Mouse (Mus musculus): ENCODE results near the gene D17H6S53E. TPM values are rescaled to one million over a fixed set of nuclear protein-coding genes. Genes with fewer than 3 reads are reported as not detected.

Gene D17H6S53E
- total RNA-seq, 2 experiments from 2014 or later, result 1.7 TPM; not detected in 1

DNA sequence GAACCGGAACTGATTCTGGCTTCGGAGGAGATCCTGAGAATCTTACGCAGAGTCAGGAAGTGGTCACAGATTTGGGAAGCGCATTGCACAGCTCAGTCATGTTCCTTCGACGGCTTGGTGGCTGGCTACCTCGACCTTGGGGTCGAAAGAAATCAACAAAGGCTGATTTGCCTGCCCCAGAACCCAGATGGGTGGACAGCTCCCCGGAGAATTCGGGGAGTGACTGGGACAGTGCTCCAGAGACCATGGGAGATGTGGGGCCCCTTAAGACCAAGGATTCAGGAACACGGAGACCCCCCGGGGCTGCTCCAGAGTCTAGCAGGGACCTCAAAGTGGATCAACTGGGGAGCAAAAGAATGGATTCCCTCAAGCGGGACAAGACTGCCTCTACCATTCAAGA is 844 bp downstream of the D17H6S53E start:
- no peak for ATAC-seq (replicated peaks; ENCODE audit: low FRiP score, poor library complexity, severe bottlenecking)

DNA sequence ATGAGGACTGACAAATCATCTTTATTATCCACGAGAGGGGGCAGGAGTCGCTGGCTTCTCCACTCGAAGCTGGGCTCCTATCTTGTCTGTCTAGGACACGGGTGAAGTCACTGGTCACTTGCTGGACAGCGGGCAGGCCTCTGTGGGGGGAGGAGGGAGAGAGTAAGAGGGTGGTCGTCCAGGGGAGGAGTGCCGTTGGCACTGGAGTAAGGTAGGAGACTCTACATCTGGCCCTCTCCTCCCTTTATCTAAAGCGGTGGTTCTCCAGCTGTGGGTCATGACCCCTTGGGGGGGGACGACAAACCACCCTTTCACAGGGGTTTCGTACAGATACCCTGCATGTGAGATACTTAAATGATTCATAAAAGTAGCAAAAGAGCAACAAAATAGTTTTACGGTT is 2.8 kb downstream of the D17H6S53E start:
- no peak for ATAC-seq (replicated peaks; ENCODE audit: low FRiP score, poor library complexity, severe bottlenecking)

DNA sequence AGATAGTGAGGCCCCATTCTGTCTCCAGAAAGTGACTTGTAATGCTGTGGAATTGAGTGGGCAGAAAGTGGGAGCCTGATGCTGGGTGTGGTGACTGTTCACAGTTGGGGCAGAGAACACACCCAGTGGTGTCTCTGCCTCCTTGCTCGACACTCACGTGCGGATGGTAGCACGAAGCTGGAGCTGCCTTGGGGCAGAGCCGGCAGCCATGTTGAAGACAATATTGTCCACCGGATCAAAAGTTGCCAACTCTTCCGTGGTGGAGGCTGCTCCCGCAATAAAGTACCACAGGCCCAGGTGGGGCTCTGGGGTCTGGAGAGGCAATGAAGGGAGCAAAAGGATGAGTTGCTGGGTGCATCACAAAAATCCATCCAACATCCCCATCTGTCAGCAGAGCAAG is 4.9 kb downstream of the D17H6S53E start:
- ATAC-seq (replicated peaks; ENCODE audit: low FRiP score, poor library complexity, severe bottlenecking), result no peak

DNA sequence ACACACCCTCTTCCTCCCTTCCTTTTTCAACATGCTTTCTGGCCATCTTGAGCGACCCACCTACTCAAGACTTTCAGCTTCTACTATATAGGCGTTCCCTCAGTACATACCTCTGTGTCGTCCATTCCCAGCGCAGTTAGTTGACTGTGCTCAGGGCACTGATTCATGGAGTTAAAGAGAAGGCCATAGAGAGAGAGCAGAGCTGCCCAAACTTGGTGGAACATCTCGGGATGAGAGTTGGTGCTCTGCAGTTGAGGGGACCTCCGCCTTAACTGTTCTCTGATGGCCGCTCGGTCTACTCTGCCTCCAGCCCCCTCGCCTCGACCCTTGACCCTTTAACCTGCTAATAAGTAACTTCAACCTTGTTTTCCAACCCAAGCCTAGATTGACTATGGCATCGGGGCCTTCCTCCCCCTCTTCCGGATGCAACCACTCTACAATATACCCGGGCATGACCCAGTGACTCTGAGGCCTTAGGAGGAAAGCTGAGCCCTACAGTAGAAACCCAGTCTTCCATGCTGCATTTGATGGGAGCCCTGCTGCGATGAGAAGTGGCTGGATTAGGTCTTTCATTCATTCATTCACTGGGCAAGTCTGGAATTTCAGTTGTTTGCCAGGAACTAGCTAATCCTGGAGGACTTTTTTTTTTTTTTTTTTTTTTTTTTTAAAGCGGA is 5.5 kb downstream of the D17H6S53E start, which contains the start of gene Apom:
Apom (minus strand) TSS at position 551 of the 674 bp plus-strand sequence.
- ATAC-seq (replicated peaks; ENCODE audit: low FRiP score, poor library complexity, severe bottlenecking), result no peak

DNA sequence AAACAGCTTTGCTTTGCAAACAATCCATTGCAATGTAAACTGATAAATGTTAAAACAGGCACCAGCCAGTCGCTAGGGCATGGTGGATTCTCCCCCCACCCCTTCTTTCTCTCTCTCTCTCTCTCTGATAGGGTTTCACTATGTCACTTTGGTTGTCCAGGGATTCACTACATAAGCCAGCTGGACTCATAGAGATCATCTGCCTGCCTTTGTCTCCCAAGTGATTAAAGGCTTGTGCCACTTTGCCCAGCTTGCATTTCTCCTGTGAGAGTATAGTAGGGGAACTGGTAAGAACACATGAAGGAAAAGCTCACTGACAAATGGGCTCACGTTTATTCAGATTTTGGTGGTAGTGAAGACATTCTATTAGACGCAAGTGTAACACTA is 6.0 kb downstream of the D17H6S53E start:
- no peak for ATAC-seq (replicated peaks; ENCODE audit: low FRiP score, poor library complexity, severe bottlenecking)

DNA sequence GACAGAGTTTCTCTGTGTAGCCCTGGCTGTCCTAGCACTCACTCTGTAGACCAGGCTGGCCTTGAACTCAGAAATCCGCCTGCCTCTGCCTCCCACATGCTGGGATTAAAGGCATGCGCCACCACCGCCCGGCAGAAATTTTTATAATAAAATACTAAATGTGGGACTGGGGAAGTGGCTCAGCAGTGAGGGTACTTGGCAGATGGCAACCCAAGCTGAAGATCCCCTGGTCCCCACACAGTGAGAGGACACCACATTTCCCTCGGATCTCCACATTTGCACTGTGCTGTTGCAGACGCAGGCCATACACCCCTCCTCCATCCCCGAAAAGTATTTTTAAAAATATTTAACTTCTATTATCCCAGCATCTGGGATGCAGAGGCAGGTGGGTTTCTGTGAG is 7.3 kb downstream of the D17H6S53E start:
- no peak for ATAC-seq (replicated peaks; ENCODE audit: low FRiP score, poor library complexity, severe bottlenecking)

DNA sequence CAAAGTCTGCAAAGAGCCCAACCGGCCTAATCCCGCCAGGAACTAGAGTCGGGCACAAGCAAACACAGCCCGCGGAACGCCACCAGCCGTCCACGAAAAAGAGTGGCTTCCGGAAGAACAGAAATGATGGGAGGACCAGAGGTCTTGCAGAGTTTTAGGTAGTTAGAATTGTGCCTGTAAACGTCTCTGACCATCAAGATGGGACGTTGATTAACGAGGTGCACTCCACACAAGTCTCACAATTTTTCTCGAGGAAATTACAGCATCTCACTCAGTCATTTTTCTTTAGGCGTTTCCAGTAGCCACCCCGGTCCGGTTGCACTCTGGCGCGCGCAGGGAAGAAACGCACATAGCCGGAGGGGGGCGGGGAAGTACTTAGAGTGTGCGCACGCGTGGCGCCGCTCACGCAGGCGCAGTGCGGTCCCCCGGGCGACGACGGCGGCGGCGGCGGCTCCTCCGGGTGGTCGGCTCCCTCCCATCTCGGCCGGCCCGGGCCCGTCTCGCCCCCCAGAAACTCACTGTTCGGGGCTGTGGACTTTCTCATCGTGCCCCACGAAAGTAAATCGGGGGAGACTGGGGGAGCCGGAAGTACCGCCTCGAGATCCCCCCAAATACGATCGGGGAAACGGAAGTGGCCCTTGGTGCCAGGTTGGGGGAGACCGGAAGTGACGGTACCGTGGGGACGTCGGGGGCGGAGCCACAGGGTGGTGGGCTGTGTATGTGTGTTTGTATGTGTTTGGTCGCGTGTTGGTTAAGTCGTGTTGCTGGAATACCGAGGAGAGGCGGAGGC is 8.8 kb downstream of the D17H6S53E start, which contains the start of gene Bag6:
Bag6 (plus strand) TSS at position 378 of the 790 bp plus-strand sequence.
- ATAC-seq (replicated peaks; ENCODE audit: low FRiP score, poor library complexity, severe bottlenecking), result peak; percentile 89

DNA sequence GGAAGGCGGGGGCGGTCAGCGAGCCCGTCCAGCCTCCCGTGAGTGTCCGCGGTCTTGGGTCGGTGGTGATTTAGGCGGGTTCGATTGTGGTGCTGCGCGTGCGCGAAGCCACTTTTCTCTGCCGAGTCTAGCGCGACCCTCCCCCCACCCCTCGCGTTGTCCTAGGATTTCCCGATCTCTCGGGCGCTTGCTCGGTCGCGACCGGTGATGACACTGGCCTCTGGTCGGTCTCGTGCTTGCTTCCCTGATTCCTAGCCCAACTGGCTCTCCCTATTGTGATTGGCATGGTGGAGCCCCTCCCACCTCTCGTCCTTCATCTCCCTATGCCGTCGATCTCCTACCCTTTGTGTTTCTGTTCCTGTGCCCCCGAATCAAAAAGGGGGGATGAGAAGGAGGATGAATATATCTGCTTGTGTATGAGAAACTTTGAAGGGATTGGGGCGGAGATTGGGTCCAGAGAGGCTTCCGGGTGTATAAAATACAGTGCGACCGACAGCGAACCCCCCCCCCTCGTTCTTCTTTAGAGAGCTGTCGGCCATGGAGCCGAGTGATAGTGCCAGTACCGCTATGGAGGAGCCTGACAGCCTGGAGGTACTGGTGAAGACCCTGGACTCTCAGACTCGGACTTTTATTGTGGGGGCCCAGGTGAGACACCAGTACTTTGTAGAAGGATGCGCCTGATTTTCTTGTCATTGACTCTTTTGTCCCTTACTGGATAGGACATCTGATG is 9.6 kb downstream of the D17H6S53E start:
- peak; percentile 50 for ATAC-seq (replicated peaks; ENCODE audit: low FRiP score, poor library complexity, severe bottlenecking)

DNA sequence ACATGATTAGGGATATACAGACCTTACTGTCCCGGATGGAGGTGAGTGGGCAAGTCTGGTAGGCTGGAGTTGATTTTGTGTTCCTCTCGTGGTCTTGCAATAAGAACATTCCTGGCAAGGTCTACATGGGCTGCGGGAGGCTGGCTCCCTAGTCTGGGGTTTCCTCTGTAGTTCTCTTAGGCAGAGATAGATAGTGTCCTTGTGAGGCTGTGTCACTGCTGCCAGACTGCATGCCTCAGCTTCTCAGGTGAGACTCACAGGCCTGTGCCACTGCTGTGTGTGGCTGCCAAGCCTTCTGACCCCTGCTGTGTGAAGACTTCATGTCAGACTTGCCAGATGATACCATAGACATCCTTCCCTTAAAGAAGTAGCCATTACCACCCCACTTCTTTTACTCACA is 13.1 kb downstream of the D17H6S53E start:
- ATAC-seq (replicated peaks; ENCODE audit: low FRiP score, poor library complexity, severe bottlenecking), result no peak

DNA sequence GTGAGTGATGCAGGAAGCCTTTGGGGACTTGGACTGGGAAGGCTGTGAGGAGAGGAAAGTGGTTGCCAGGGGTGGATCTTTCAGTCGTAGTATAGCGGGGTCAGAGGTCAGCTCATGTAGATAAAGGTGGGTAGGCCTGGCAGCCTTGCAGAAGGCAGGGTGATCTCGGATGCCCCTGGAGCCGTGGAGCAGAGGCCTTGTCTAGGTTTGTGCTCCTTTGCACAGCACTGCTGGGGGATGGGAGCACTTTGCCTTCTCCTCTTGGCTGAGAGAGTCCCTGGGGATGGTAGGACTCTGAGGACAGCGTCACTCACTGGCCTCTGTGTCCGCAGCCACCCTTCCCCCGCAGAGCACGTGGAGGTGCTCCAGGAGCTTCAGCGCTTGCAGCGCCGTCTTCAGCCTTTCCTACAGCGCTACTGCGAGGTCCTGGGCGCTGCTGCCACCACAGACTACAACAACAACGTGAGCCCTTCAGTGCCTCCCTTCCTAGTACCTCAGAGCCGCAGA is 14.4 kb downstream of the D17H6S53E start:
- no peak for ATAC-seq (replicated peaks; ENCODE audit: low FRiP score, poor library complexity, severe bottlenecking)

DNA sequence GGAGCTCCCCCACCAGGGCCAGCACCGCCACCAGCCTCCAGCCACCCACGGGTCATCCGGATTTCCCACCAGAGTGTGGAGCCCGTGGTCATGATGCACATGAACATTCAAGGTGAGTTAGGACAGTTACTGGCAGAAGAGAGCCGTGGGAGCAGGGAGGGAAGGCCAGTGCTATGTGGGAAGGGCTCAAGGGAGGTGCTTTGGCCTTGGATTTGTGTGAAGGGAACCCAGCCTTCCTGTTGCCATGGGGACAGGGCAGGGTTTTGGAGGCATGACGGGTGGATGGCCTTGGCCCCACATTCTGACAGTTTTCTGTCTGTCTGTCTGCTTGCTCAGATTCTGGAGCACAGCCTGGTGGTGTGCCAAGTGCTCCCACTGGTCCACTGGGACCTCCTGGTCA is 15.8 kb downstream of the D17H6S53E start:
- no peak for ATAC-seq (replicated peaks; ENCODE audit: low FRiP score, poor library complexity, severe bottlenecking)

DNA sequence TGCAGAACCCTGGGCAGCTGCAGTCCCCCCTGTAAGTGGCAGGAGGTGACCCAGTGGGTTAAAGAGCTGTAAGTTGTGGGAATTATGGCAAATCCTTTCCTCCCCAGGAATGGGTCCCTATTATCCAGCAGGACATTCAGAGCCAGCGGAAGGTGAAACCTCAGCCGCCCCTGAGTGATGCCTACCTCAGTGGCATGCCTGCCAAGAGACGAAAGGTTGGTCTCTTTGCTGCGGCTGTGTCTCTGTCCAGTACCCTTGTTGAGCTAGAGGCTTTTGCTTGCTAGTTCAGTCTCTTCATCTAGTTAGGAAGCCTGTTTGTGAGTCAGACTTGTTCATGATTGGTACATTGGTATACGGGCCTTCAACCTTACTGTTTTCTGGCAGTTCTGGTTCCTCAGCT is 20.0 kb downstream of the D17H6S53E start:
- ATAC-seq (replicated peaks; ENCODE audit: low FRiP score, poor library complexity, severe bottlenecking), result no peak

DNA sequence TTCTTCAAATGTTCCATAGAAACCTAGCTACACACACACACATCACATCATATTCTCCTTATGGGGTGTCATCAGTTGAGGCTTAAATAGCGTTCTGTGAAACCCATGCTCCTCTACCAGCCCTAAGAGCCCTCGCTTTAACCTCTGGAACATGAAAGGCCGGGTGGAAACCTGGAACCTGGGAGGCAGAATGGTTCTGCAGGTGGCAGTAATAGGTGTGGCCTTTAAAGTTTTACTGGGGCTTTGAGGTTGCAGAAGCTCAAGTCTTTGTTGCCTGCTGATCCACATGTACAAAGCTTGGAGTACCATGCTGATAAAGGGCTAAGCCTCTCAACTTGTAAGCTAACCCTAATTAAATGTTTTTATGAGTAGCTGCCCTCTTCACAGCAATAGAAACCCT is 21.2 kb downstream of the D17H6S53E start:
- ATAC-seq (replicated peaks; ENCODE audit: low FRiP score, poor library complexity, severe bottlenecking), result no peak

DNA sequence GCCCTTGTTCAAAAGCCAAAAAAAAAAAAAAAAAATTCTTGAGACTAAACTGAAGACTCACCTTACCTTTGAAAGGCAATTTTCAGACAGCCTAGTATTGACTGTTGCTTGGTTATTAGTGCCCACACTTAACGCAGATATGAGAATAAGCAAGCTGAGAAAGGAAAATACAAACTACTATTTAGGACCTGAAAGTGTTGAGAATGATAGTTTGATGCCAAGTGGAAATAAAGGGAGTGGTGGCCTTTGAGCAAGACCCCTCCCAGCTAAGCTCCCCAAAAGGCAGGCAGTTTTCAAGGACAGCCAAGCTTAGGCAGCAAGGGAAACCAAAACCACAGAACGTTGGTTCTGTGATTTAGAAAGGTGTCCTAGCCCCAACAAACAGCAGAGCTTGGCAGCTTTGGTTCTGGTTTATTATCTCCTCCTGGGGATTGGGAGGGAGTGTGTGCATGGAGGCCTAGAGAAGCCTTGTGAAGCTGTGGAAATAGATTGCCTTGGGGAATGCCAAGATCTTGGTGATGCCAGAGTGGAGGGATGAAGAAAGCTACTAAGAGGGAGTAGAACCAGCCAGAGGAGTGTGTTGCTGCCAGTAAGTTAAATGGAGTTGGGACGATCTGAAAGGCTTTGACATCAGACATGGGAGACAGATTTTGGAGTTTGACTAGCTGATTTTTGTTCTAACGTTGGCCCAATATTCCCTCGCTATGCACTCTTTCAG is 21.9 kb downstream of the D17H6S53E start:
- ATAC-seq (replicated peaks; ENCODE audit: low FRiP score, poor library complexity, severe bottlenecking), result no peak

DNA sequence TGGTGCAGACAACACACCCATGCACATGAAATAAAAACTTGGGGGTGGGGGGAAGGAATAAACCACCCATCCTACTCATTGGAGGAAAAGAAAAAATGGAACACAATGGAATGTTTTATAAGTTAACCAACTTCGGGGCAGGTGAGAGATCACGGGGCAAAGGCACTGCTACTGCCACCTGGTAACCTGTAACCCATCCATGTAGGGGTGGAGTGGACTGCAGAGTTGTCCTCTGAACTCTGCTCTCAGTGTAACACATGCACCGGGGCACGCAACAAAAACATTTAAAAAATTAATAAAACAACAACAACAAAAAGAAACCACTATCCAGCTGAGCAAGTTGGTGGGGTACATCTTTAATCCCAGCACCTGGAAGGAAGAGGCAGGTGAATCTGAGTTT is 25.9 kb downstream of the D17H6S53E start:
- no peak for ATAC-seq (replicated peaks; ENCODE audit: low FRiP score, poor library complexity, severe bottlenecking)

DNA sequence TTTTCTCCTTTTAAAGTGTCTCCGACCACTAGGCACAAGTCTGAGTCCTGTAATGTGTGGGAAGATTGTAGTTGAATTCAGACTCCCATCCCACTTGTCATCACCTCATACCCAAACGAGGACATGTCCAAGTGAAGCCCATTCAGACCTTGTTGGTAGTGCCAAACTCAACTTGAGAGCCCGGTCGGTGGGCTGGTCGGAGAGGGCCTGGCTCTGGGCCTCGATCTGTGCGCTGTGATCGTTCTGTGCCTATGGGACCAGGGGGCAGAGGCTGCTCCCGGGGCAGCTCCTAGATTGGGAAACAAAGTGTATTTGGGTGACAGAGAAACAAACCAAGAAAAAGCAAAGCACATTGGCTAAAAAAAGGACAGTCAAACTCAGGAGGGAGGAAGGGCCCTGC is 26.9 kb downstream of the D17H6S53E start:
- no peak for ATAC-seq (replicated peaks; ENCODE audit: low FRiP score, poor library complexity, severe bottlenecking)

DNA sequence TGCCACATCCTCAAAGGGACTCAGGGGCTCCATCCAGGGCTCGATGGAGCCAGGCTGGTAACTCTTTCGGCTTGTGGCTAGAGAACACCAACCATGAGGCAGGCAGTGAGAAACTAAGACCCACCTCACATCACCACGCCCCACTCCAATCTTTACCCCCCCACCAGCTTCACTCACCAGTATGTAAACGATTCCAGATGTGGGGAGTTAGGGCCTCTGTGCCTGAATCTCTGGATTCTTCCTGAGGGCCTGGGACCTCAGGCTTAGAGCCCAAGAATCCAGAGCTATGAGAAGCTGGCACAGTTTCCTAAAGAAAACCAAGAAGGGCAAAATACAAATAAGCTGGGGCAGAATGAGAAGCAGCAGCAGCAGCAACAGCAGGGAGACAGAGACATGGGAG is 27.8 kb downstream of the D17H6S53E start:
- no peak for ATAC-seq (replicated peaks; ENCODE audit: low FRiP score, poor library complexity, severe bottlenecking)

DNA sequence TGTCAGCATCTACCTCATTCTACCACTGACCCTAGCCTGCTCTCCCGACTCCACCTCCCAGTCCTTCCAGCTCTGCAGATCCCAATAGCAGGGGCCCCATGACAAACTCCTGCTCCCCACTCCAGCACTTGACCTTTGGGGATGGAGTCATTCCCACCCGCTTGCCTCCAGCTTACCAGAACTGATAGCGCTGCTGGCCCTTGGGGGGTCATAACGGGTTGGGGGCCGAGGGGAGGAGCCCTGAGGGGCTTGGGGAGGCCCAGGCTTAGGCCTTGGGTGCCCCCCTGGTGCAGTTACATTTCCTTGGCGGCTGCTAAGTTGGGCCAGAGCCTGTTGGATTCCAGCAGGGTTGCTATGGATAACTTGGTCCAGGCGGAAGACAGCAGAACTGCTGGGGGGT is 28.4 kb downstream of the D17H6S53E start:
- ATAC-seq (replicated peaks; ENCODE audit: low FRiP score, poor library complexity, severe bottlenecking), result no peak

DNA sequence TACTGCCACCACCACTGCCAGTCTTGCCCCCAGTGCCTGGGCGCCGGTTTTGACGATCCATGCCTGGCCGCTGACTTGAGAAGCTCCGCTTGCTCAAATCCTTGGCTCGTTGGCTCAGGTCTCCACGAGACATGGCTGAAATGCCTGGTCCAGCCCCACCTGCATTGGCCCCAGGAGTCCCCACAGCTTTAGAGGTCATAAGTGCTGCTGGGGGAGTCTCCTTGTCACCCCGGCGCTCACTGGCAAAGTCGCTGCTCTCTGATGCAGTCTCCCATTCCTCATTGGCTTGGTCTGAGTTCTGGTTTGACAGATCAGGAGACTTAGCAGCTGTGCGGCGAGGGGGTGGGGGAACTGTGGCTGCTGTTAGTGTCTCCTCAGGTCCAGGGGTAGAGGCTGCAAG is 29.3 kb downstream of the D17H6S53E start:
- no peak for ATAC-seq (replicated peaks; ENCODE audit: low FRiP score, poor library complexity, severe bottlenecking)

Data from erythroid progenitor cell, adult 5-6 weeks (primary cell).